Mouse (Mus musculus): ENCODE data around the gene Os9. TPM values are rescaled to one million over a fixed set of nuclear protein-coding genes. Genes with fewer than 3 reads are reported as not detected.

The Os9 gene
- polyA plus RNA-seq, 2 experiments = 22.9 to 25.0 TPM

DNA sequence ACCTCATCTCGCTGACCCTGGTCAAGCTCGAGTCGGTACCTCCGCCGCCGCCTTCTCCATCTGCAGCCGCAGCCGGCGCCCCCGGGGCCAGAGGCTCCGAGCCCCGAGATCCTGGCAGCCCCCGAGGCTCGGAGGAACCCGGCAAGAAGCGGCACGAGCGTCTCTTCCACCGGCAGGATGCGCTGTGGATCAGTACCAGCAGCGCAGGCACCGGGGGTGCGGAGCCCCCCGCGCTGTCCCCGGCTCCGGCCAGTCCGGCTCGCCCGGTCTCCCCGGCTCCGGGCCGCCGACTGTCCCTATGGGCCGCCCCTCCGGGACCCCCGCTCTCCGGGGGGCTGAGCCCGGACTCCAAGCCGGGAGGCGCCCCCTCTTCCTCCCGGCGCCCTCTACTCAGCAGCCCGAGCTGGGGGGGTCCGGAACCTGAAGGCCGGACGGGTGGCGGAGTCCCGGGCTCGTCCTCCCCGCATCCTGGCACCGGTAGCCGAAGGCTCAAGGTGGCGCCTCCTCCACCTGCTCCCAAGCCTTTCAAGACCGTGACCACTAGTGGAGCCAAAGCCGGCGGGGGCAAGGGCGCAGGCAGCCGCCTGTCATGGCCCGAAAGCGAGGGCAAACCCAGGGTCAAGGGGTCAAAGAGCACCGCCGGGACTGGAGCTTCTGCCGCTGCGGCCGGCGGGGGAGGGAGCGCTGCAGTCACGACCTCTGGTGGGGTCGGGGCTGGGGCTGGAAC lies 41.1 kb downstream of the Os9 start:
- no peak overlapping the region for H3K27ac ChIP-seq
- H3K36me3 ChIP-seq (replicated peaks; ENCODE audit: control insufficient read depth, insufficient read depth, low read depth) = no peaks in the 10 kb centered on the region
- H3K9me3 ChIP-seq (ENCODE audit: control insufficient read depth, low read length) = no peaks in the 10 kb centered on the region
- peaks cover 2 to 7% of the 10 kb centered on the region in 2 experiments; a peak in 3 of 4 replicates for H3K4me1 ChIP-seq (replicated peaks; ENCODE audit: control insufficient read depth in 2 of 2, insufficient read depth in 2 of 2, low read length in 1 of 2)
- DNase-seq (ENCODE audit: low read depth in 3 of 3, low spot score in 3 of 3) = no peak
- TF ChIP-seq EP300 (IDR thresholded peaks at IDR 0.05; ENCODE audit: low read depth) (no peak), CTCF (IDR thresholded peaks at IDR 0.05; ENCODE audit: low read depth) (0 out of 2 replicates have a peak, but pooled peaks have one; percentile 5)
- H3K27me3 ChIP-seq (ENCODE audit: control insufficient read depth, insufficient read depth, low read length) = peaks cover 38% of the 10 kb centered on the region
- H3K4me3 ChIP-seq (ENCODE audit: insufficient read depth in 1 of 2, low read depth in 2 of 2, low read length in 2 of 2) = peak overlapping the region in 1 of 2 experiments; percentile 35; a peak in 3 of 4 replicates
- ATAC-seq (ENCODE audit: insufficient read depth) = no peak
- H3K4me2 ChIP-seq (ENCODE audit: low read depth) = peak overlapping the region; percentile 53
- H3K9ac ChIP-seq (replicated peaks) = no peak overlapping the region
- WGBS (ENCODE audit: insufficient replicate concordance) = 38% methylated on average over 70 of the region's 70 CpGs

DNA sequence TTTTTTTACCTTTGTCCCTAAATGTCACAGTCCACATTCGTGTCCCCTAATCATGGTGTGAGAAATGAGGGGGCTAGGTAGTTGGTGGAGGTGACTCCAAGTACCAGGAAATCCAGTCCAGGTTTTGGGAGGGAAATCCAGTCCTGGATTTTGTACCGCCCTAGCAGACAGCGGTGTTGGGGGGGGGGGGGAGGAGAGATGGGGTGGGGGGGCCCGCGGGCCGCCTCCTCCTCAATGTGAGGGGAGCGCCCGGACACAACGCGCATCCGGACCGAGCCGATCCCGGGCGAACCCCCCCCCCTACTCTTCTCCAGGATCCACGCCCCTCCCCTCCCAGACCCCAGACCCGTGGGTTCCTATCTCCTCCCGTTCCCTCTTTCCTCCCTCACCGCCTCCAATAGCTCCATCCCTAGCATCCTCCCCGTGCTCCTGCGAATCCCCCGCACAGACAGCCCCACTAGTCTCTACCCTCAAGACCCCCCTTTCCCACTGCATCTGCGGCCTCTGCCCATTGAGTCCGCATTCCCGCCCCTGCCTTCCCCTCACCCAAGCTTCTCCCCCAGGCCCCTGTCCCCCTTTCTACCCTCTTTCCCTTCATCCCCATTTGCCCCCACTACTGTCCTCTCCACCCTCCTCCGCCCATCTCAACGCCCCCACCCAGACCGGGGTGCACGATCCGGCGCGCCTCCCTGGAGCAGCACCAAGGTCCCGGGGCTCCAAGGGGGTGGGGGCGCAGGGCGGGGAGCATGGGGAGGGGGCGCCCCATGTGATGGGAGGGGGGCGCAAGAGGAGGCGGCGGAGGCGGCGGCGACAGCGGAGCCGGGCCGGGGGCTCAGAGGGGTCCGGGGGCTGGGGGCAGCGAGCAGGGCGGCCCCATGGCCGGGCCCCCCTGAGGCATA lies 42.0 kb downstream of the Os9 start:
- Histone ChIP-seq H3K27ac (no peak overlapping the region), H3K36me3 (replicated peaks; ENCODE audit: control insufficient read depth, insufficient read depth, low read depth) (no peaks in the 10 kb centered on the region), H3K4me2 (ENCODE audit: low read depth) (peak overlapping the region; percentile 53), H3K9me3 (ENCODE audit: control insufficient read depth, low read length) (no peaks in the 10 kb centered on the region), H3K9ac (replicated peaks) (no peak overlapping the region), H3K4me3 (ENCODE audit: insufficient read depth in 1 of 2, low read depth in 2 of 2, low read length in 2 of 2) (peak overlapping the region; percentile 15 to 35; a peak in 3 of 4 replicates), H3K4me1 (replicated peaks; ENCODE audit: control insufficient read depth in 2 of 2, insufficient read depth in 2 of 2, low read length in 1 of 2) (peaks cover 2 to 7% of the 10 kb centered on the region in 2 experiments; a peak in 3 of 4 replicates), H3K27me3 (ENCODE audit: control insufficient read depth, insufficient read depth, low read length) (peaks cover 38% of the 10 kb centered on the region)
- DNase-seq (ENCODE audit: low read depth in 3 of 3, low spot score in 3 of 3) (no peak), ATAC-seq (ENCODE audit: insufficient read depth) (no peak)
- WGBS (ENCODE audit: insufficient replicate concordance) = 9% methylated on average over 42 of the region's 49 CpGs
- no peak for TF ChIP-seq CTCF (IDR thresholded peaks at IDR 0.05; ENCODE audit: low read depth)
- no peak for TF ChIP-seq EP300 (IDR thresholded peaks at IDR 0.05; ENCODE audit: low read depth)

DNA sequence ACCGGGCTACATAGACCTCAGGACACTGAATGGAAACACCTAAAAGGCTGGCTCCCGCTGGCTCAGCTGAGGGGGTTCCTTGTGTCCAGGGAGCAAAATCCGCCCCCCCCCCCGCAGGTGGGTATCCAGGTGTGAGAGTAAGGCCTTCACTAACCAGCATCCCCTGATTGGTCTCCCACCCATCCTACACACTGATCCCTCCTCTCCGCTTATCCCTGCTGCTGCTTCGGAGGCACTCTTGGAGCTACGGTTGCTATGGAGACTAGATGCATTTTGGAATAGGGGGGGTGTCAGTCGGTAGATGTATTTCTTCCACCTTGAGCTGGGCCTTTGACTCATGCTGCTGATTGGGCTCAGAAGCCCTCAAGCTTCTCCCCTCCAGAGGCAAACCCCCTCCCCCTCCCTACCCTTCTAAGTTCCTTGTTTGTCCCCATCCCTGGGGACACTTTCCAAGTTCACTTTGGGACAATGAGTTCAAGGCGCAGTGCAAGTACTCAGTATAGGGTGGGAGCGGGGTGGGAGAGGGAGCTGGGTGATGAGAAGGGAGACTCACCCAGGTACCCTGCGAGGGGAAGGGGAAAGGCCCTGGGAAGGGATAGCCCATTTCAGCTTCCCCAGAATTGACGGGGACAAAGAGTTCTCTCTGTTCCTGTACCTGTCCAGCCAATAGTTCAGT lies 42.8 kb downstream of the Os9 start:
- no peaks in the 10 kb centered on the region for H3K36me3 ChIP-seq (replicated peaks; ENCODE audit: control insufficient read depth, insufficient read depth, low read depth)
- peaks cover 2 to 7% of the 10 kb centered on the region in 2 experiments; a peak in 3 of 4 replicates for H3K4me1 ChIP-seq (replicated peaks; ENCODE audit: control insufficient read depth in 2 of 2, insufficient read depth in 2 of 2, low read length in 1 of 2)
- no peak overlapping the region for H3K4me3 ChIP-seq (ENCODE audit: insufficient read depth in 1 of 2, low read depth in 2 of 2, low read length in 2 of 2)
- peaks cover 38% of the 10 kb centered on the region for H3K27me3 ChIP-seq (ENCODE audit: control insufficient read depth, insufficient read depth, low read length)
- DNase-seq (ENCODE audit: low read depth in 3 of 3, low spot score in 3 of 3) (no peak), ATAC-seq (ENCODE audit: insufficient read depth) (no peak)
- 42% methylated on average over 12 of the region's 12 CpGs for WGBS (ENCODE audit: insufficient replicate concordance)
- TF ChIP-seq CTCF (IDR thresholded peaks at IDR 0.05; ENCODE audit: low read depth) (no peak), EP300 (IDR thresholded peaks at IDR 0.05; ENCODE audit: low read depth) (no peak)
- H3K4me2 ChIP-seq (ENCODE audit: low read depth) = no peak overlapping the region
- no peaks in the 10 kb centered on the region for H3K9me3 ChIP-seq (ENCODE audit: control insufficient read depth, low read length)
- no peak overlapping the region for H3K9ac ChIP-seq (replicated peaks)
- H3K27ac ChIP-seq = no peak overlapping the region

DNA sequence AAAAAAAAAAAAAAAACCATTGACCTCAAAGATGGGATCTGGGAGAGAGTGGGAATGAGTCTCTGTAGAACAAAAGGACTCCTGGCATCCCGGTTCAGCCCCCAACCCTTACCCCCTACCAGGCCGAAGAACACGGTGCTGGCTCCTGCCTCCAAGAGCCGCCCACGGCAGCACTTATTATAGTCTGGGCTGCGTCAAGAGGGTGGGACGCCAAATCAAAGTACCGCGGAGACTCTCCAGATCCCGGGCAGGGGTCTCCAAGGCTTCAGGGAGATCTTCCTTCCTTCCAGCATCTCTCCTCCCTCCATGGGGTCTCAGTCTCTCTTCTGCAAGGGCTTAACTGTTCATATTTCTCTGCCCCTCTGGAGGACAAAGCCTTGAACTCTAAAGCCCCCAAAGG lies 43.4 kb downstream of the Os9 start:
- Histone ChIP-seq H3K4me1 (replicated peaks; ENCODE audit: control insufficient read depth in 2 of 2, insufficient read depth in 2 of 2, low read length in 1 of 2) (peaks cover 2 to 7% of the 10 kb centered on the region in 2 experiments; a peak in 3 of 4 replicates), H3K27ac (no peak overlapping the region), H3K9me3 (ENCODE audit: control insufficient read depth, low read length) (no peaks in the 10 kb centered on the region), H3K9ac (replicated peaks) (no peak overlapping the region), H3K4me3 (ENCODE audit: insufficient read depth in 1 of 2, low read depth in 2 of 2, low read length in 2 of 2) (no peak overlapping the region), H3K27me3 (ENCODE audit: control insufficient read depth, insufficient read depth, low read length) (peaks cover 38% of the 10 kb centered on the region), H3K36me3 (replicated peaks; ENCODE audit: control insufficient read depth, insufficient read depth, low read depth) (no peaks in the 10 kb centered on the region), H3K4me2 (ENCODE audit: low read depth) (no peak overlapping the region)
- ATAC-seq (ENCODE audit: insufficient read depth) (no peak), DNase-seq (ENCODE audit: low read depth in 3 of 3, low spot score in 3 of 3) (no peak)
- TF ChIP-seq EP300 (IDR thresholded peaks at IDR 0.05; ENCODE audit: low read depth) = no peak
- TF ChIP-seq CTCF (IDR thresholded peaks at IDR 0.05; ENCODE audit: low read depth) = no peak
- WGBS (ENCODE audit: insufficient replicate concordance) = 56% methylated on average over 10 of the region's 10 CpGs

All from liver, embryonic 14.5 days (tissue).